Mouse (Mus musculus): ENCODE measurements at regions not wholly inside any gene's neighbourhood (a gene's known extent, or its start where the extent isn't known, plus 50 kb on each side); places are given as distances from the start of the nearest gene placed in this dataset.

DNA sequence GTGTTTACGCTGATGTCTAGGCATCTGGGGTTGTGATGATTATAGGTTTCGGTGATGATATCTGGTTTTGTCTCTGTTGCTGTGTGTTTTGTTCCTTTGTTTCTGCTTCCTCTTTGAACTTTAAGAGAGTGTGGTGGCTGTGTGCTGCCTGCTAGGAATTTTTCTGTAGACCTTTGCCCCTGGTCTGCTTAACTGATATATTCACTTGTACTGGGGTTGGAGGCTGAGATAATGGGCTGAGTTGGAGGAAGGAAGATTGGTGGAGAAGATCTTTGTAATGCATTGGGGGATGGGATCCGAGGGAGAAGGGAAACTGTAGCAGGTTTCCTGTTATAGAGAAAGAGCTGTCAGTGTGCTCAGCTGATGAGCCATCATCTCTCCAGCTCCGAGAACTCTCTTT is 55.8 kb downstream of the Mid1ip1 start:
- no peak for DNase-seq

DNA sequence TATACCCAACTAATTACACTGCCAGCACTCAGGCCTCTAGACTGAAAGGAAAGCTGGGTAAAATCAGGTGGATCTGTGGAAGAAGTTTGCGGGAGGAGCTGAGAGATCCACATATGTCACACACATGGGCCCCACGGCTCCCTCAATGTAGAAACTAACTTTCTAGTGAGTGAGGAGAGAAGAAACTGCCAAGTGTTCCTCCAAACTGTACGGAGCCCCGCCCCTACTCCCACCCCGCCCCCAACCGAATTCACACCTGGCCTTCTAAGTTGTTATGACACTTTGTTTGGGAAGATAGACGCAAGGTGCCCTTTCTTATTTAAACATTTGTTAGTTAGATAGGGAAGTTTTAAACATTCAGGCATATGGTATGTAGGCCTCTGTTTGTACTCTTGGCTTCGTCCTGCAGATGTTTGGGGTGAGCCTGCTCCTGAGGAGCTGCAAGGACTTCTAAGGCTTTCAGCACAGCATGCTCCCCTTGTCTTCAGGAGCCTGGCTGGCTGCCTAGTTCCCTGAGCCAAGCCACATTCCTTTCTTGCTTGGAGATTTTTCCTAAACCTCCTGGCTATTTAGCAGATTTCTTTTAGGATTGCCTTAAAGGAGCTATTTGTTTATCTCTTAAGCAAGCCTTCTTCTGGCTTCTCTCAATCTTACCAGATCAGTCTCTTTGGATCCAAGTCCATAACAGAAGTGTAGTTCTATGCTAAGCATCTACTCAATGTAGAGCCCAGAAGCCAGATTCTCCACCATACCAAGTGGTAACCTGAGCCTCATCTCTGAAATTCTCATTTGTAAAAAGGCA is 61.1 kb downstream of the Mid1ip1 start:
- DNase-seq: no peak

DNA sequence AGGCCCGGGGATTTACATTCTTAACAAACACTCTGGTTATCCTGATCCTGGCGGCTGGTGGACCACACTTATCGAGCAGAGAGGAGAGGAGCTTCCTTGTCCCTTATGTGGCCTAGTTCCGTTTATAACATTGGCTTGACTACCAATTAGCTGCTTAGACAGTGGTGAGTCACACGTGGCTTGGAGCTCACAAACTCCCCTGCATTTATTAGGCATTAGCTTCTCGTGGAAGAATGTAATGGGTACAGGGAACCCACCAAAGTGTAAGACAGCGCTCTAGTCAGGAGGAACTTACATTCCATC is 61.7 kb downstream of the Mid1ip1 start:
- no peak for DNase-seq

DNA sequence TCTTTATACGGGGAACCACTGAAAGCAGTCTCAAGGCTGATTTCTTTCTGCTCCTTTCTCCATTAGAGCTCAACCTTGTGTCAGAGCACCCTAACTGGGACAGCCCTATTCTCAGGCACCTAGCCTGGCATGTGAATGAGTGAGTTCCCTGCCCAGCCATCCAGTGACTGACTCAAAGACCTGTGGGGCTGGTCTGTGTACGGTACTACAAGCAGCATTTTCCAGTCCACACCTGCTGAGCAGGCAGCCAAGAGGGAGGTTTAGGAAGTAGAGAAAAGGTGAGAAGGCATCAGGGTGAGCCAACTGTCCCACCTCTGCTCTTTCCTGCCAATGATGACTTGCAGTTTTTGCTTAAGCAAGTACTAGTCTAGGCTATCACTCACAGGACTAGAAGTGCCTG is 63.2 kb downstream of the Mid1ip1 start:
- no peak for DNase-seq

DNA sequence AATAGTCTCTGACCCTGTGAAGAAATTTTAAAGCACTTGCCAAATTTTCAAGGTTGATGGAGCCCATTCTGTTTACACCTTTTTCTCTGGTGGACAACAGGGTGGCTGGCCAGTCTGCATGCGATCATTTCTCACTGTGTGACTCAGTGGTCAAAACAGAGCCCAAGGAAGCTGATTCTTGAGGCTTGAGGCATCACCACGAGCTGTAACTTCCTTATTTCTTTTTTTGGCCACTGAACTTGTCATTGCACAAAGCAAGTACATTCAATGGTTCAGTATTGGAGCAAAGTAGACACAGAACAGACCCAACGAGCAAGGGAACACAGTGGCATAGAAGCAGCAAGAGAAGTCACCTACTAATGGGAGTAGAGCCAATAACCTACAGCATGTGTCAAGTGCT is 71.5 kb downstream of the Mid1ip1 start:
- DNase-seq: no peak

DNA sequence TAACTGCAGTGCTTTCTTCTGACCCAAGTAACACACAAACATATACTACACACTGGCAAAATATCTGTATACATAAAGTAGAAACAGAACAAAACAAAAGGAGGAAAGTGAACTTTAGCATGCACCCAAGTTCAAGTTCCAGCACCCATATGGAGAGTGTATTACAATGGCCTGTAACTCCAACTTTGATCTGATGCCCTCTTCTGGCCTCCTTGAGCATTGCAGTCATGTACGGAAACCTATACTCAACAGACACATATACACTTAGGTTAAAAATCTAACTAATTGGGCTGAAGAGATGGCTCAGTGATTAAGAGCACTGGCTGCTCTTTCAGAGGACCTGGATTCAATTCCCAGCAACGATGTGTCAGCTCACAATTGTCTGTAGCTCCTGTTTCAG is 72.2 kb downstream of the Mid1ip1 start:
- DNase-seq: peak in 1 of 2 experiments; percentile 1

DNA sequence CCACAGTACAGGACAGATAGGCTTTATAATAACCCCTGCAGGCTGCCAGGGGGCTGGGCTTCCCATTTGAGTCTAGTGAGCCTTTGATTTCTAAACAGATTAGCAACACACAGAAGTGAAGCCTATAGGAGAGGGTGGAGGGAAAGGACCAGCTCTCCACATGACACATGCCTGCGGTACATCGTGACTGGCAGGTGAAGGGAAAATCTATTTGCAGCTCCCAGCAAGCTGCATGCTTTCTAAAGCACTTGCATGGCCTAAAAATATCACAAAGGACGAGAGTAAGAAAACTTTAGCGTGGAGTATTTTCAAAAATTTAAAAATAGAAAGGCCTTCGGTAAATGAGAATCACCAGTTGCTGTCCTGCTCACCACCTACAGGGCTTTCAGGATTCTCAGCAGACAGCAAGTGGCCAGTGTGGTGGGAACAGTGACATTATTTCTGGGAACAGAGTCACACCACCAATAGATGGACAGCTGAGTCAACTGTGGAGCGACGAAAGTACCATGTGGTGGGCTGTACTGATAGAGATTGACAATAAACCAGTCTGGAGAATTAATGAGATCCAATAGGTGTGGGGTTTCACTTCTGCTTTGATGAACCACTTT is 105.6 kb downstream of the Mid1ip1 start:
- no peak for DNase-seq

DNA sequence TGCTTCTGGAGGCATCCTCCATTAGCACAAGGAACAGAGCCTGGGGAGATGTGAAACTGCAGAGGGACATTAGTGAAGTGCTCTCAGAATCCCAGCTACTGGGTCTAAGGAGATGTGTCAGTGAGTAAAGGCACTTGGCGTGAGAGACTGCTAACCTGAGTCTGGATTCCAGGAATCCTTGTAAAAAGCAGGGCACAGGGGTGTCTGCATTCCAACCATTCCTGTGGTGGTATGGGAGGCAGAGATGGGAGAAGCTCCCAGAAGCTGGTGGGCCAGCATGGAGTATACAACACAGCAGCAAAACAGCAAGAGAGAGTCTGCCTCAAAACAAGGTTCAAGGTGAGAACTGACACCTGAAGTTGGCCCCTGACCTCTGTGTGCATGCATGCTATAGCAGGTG is 118.9 kb downstream of the Mid1ip1 start:
- no peak for DNase-seq

DNA sequence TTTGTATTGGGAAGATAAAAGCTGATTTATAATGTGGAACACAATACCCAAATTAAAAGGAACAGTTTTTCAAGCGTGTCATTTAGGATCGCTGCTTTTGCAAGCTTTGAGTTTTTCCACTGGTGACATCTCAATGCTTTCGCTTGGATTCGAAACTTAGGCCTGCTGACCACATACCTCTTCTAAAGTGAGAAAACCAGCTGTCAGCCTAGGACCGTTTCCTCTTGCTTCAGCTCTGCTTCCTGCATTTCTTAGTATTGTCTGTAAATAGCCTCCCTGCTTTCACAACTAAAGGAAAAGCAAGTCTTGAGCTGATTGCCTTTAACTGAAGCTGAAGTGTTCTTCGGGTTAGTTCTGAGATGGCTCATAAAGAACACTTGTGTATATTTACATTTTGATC is 142.3 kb downstream of the Mid1ip1 start:
- DNase-seq: no peak

DNA sequence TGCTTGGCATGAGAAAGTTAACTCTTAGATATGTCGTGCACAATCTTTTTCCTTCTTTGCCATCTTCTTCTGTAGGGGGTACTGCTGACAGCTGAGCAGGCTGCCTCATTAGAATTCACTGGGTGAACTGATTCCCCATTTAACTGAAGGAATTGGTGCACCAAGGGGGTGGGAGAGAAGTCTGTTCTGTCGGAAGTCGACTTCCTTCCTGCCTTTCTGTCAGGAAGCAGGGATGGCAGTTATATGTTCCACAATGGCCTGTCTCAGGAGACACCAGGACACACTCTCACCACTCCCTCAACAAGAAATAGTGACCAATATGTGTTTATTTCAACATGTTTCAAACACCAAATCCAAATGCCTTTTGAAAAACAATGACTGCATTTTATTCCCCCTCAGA is 142.9 kb downstream of the Mid1ip1 start:
- DNase-seq: no peak

DNA sequence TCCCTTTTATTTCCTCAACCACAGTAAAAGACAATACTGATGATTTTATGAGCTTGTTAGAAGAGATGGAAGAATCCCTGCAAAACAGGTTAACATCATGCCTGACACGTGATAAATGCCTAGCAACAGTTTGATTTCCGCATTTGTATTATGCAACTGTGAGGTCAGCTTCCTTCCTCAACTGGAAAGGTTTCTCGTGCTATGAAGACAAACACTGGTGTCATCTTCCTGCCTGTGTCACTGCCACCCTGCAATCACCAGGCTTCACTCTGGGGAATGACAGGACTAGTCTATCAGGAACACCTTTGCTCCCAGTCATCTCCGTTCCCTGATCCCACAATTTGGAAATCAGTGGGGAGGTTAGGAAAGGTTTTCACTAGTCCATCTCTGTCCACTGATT is 156.8 kb downstream of the Mid1ip1 start:
- no peak for DNase-seq

DNA sequence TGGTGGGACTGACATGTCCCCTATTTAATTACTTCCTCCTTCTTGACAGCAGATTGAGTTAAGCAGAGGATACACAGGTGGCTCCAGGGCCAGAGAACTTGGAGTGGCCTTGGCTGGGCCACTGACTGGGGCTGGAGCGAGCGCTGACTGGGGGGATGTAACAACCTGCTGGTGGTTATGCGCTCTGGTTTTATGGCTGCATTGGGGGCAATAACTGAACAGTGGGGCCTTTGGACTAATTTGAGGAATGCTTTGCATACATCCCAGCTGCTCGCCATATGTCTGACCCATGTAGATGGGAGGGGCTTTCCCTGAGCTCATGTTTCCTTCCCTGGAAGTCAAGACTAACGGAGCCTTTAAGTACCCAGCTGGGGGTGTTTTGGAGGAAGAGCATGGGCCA is 163.0 kb downstream of the Mid1ip1 start:
- no peak for DNase-seq

DNA sequence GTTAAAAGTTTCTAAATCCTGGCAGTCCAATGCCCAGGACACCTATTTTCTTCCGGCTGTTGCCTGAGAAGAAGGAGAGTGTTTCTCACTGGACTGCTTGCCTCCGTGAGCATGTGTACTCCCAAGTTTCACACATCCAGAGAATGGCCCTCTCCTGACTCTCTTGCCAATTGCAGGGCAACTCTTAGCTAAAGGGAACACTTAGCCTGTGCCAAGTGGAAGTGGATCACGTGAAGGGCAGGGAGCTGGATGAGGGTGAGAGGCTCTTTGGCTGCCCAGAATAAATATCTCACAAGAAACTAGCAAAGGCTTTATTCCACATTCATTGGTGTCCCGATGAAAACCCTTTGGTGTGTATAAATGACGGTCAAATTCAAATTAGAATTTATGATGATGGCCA is 164.1 kb downstream of the Mid1ip1 start:
- DNase-seq: no peak

DNA sequence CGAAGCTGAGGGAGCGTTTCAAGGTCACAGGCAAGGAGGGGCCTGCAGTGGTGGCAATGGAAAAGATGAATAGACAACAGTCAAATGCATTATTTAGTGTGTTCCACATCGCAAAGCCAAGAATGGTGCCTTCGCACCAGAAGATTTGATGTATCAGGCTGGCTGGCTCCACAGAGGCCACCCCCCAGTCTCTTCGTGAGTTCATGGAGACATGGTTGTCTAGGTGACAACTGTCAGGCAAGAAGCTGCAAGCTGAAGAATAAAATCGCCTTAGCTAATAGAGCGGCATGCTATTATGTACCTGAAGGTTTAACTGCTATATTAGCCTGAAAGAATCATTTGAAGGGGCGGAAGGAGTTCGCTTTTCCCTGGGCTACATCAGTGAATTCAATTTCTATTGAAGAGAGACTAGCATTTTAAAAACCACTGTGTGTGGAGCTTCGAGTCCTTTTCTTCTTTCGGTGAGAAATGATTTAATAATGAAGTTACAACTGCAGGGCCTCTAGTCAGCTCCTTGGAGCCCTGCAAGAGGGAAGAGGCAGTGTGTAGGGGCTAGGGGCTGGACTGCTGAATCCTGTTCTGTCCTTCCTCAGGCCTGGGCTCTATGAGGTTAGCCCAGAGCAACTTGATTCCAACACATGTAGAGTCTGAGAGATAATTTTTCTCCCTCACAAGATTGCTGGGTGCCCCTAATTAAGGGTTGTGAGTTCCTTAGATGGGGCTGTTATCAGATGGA is 169.1 kb downstream of the Mid1ip1 start:
- no peak for DNase-seq

DNA sequence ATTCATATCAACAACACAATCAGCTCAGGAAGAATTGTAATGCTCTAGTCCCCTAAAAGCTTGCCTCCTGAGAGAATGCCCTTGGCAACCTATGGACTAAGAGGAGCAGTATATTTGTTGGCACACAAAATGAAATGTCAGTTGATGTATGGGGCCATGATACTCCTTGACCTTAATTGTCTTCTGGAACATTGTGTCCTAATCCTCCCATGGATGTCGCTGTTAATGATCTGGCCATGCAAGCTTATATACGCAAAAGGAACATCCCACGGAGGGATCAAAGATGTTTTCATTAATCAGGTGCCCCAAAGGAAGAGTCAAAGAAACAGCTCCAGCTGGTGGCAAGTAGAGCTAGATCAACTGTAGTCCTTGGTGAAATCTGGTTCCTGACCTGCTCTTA is 178.0 kb downstream of the Mid1ip1 start:
- DNase-seq: no peak

DNA sequence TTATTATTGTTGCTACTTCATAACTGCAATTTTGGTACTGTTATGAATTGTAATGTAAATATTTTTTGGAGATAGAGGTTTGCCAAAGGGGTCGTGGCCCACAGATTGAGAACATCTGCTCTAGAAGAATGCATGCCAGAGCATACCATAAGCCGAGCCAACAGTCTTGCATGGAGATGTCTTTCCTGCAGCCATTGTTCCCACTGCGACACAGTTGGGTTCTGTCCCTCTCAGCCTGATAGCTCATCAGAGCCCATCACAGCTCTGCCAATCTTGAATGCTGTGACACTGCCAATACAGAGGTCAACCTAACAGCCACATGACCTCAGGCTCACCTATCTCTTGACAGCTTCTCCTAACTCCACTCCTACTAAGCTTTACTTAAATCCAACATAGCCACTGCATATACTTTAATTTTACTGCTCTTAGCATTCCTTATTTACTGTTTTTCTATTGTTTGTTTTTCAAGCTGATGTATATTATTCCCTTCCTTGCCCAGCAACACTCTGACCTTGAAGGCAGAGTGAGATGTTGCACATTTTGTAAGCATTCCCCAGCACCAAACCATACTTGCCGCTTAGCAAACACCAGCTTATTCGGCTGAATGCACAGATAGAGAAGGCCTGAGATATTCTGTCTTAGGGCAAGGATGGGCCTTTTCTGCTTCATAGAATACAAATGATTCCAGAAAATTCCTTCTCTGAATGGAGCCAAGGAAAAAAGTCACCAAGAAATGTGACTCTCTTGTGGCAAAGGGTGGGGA is 181.6 kb downstream of the Mid1ip1 start:
- no peak for DNase-seq

DNA sequence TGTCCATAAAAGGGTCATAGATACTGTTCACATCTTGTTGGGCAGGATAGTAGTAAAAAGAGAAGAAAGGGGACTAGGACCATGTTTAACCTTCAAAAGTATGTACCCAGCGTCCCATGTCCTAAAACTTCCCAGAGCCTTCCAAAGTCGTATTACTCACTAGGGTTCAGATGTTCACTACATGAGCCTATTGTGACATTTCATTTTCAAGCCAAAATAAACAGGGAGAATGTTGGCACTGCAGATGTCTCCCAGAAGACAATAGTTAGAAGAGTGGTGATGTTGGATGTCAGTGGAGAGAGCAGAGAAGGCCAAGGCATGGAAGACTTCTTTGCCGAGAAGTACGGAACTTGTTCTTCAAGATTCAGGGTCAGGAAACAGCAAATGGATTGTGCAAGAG is 187.9 kb downstream of the Mid1ip1 start:
- no peak for DNase-seq

DNA sequence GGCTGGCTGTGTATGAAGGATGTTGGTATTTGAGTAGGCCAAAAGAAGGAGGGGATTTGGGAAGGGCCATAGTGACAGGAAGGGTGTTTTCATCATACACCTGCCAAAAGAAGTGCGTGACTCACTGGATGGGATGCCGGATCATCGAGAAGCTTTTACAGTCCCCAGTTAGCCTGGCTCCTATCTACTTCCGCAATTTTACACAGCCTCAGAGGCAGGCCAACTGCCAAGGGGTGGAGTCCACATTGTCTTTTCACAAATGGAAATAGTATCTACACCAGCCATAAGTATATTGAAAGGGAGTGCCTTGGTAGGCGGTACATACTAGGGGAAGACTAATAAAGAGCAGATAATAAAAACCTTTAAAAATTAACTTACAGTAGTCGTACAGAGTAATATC is 189.3 kb downstream of the Mid1ip1 start:
- DNase-seq: no peak

DNA sequence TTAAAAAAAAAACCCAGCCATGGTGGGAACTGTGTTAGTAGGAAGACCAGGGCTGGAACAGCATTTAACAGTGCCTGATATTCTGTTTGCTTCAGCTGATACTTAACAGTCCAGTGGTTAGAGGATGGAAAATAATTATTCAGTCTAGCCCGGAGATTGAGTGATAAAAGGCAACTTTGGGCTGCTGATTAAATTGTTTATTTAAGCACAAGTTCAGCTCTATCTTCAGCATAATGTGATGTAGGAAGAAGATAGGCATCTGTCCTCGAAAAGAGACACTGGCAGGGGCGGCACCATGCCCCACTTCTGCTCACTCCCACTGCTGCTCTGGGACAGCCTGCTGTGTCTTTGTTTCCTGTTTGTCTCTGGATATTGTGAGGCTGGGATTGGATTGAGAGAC is 190.1 kb downstream of the Mid1ip1 start:
- no peak for DNase-seq

DNA sequence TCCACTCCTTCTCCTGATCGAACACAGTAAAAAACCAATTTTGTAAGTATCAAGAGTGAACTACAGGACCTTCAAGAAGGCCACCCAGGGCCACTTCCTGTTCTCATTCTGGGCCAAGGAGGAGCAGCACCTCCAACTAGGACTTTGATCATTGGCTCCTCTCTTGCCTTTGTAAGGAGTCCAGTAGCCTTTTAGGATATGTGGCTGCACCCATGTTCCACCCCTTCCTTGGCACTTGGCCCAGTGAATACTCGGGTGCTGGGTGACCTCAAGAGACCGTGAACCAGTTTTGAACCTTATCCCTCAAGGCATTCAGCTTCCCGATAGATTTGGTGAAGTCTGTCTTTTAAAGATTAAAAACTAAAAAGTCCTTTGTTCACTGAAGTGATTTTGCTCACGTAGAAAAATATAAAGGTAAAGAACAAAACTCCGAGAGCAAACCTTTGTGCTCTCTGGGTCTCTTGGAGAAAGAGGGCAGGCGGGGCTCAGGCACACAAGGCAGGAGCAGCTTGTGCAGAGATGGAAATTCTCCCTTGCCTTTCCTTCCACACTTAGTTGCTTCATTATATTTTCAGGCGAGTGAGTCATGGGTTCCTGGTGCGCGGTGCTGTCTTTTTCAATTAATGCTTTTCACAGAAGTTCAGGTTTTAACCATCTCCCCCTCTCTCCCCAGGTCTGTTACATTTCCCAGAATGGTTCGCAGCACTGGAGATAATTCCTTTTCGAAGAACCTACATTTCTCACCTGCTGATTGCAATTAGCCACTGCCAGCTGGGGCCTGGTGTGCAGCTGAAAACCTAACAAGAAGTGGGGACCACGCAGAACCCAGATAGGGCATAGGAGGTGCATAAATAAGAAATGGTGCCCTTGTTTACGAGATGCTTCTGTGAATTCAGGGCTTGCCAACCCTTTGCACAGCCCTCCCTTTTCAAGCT is 196.6 kb downstream of the Mid1ip1 start:
- no peak for DNase-seq

Data from spleen, adult 18-20 months (tissue).